Mouse (Mus musculus) frontal cortex, postnatal 10 days (tissue): ENCODE data around the gene Ssr1.

ENCODE experiments used
- DNase-seq, 2 experiments: peaks; one replicate each; pipeline ENCODE4 v3.0.0; 2022; ENCODE audit warnings: low spot score in 2 of 2, mixed read lengths in 1 of 2

Gene Ssr1

GRCm38 (mm10) chr13:37980346-37980745, 13.7 kb downstream of the Ssr1 start:
- no peak for DNase-seq

- DNase-seq, result no peak
These were observed 14.5 kb downstream of the Ssr1 start for GRCm38 (mm10) chr13:37979506-37979905.

- DNase-seq, result no peak
These were observed 19.3 kb downstream of the Ssr1 start for GRCm38 (mm10) chr13:37974731-37975130.

GRCm38 (mm10) chr13:37974036-37974435, 20.0 kb downstream of the Ssr1 start:
- no peak for DNase-seq

GRCm38 (mm10) chr13:37970887-37971530, 23.0 kb downstream of the Ssr1 start:
- no peak for DNase-seq

GRCm38 (mm10) chr13:37969988-37970387, 24.0 kb downstream of the Ssr1 start:
- no peak for DNase-seq

GRCm38 (mm10) chr13:37969337-37969736, 24.7 kb downstream of the Ssr1 start:
- DNase-seq, result peak in 1 of 2 experiments; percentile 83

GRCm38 (mm10) chr13:37967565-37967964, 26.5 kb downstream of the Ssr1 start:
- DNase-seq, result no peak

GRCm38 (mm10) chr13:37967052-37967437, 27.0 kb downstream of the Ssr1 start:
- no peak for DNase-seq

GRCm38 (mm10) chr13:37966256-37967051, 27.6 kb downstream of the Ssr1 start:
- DNase-seq, result no peak

- DNase-seq, result no peak
These were observed 28.7 kb downstream of the Ssr1 start for GRCm38 (mm10) chr13:37965126-37965914.

GRCm38 (mm10) chr13:37964128-37965087, 29.6 kb downstream of the Ssr1 start:
- no peak for DNase-seq

GRCm38 (mm10) chr13:37963354-37964007, 30.5 kb downstream of the Ssr1 start:
- peak in 1 of 2 experiments; percentile 62 for DNase-seq

- no peak for DNase-seq
These were observed 31.5 kb downstream of the Ssr1 start for GRCm38 (mm10) chr13:37962541-37962940.

GRCm38 (mm10) chr13:37959936-37960335, 34.1 kb downstream of the Ssr1 start:
- DNase-seq, result no peak

- no peak for DNase-seq
These were observed 34.6 kb downstream of the Ssr1 start for GRCm38 (mm10) chr13:37959239-37959907.

GRCm38 (mm10) chr13:37958498-37959238, 35.3 kb downstream of the Ssr1 start:
- no peak for DNase-seq

- no peak for DNase-seq
These were observed 39.7 kb downstream of the Ssr1 start for GRCm38 (mm10) chr13:37954318-37954717.

- no peak for DNase-seq
These were observed 41.0 kb downstream of the Ssr1 start for GRCm38 (mm10) chr13:37952981-37953380.
